Mouse (Mus musculus): ENCODE data around the gene Prox2. TPM values are rescaled to one million over a fixed set of nuclear protein-coding genes. Genes with fewer than 3 reads are reported as not detected.

Gene Prox2
- polyA plus RNA-seq, 1 experiment from 2014 or later: 2.9 TPM

- Histone ChIP-seq H3K36me3 (ENCODE audit: control insufficient read depth, insufficient read depth, low read length) (peaks cover 8% of the 10 kb centered on the region; the same call in 1 of the 2 replicates), H3K27ac (replicated peaks; ENCODE audit: low read depth, low read length) (no peak overlapping the region), H3K4me3 (ENCODE audit: low read depth, low read length) (no peak overlapping the region), H3K27me3 (replicated peaks; ENCODE audit: control insufficient read depth, insufficient read depth, low read length) (no peaks in the 10 kb centered on the region), H3K4me1 (ENCODE audit: control insufficient read depth, insufficient read depth, low read length) (peaks cover 6% of the 10 kb centered on the region; the same call in 1 of the 2 replicates), H3K9ac (ENCODE audit: low read depth, low read length) (no peak overlapping the region), H3K9me3 (ENCODE audit: control insufficient read depth, low read length) (no peaks in the 10 kb centered on the region), H3K4me2 (ENCODE audit: low read depth, low read length) (no peak overlapping the region)
- no peak for ATAC-seq (ENCODE audit: low read depth)
- DNase-seq (ENCODE audit: low spot score): no peak
- 46% methylated on average over 18 of the region's 18 CpGs for WGBS
These were observed 29.6 kb upstream of the Prox2 start for GRCm38 (mm10) chr12:85140036-85140701.

DNA sequence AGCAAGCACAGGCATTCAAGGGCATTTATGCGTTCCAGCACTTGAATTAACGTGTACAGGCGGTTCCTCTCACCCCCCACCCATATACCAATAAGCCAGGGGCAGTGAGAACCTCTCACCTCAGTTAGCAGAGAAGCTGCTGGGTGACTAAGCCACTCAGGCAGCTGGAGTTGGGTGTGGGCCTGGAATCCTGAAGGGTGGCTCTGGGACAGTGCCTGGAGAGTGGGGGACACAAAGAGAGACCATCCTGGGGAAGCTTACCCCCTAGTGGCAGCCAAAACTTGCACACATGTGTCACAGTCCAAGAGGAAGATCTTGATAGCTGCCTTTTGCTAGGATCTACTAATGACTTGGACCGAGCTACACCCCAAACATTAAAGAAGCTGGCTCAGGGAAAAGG, 26.1 kb upstream of the Prox2 start:
- peaks cover 6% of the 10 kb centered on the region; the same call in 1 of the 2 replicates for H3K4me1 ChIP-seq (ENCODE audit: control insufficient read depth, insufficient read depth, low read length)
- DNase-seq (ENCODE audit: low spot score) (no peak), ATAC-seq (ENCODE audit: low read depth) (no peak)
- H3K36me3 ChIP-seq (ENCODE audit: control insufficient read depth, insufficient read depth, low read length): peaks cover 41% of the 10 kb centered on the region
- H3K27me3 ChIP-seq (replicated peaks; ENCODE audit: control insufficient read depth, insufficient read depth, low read length): no peaks in the 10 kb centered on the region
- H3K27ac ChIP-seq (replicated peaks; ENCODE audit: low read depth, low read length): no peak overlapping the region
- WGBS: 75% methylated on average over 4 of the region's 4 CpGs
- H3K4me3 ChIP-seq (ENCODE audit: low read depth, low read length): no peak overlapping the region
- H3K4me2 ChIP-seq (ENCODE audit: low read depth, low read length): no peak overlapping the region
- H3K9me3 ChIP-seq (ENCODE audit: control insufficient read depth, low read length): no peaks in the 10 kb centered on the region
- no peak overlapping the region for H3K9ac ChIP-seq (ENCODE audit: low read depth, low read length)

DNA sequence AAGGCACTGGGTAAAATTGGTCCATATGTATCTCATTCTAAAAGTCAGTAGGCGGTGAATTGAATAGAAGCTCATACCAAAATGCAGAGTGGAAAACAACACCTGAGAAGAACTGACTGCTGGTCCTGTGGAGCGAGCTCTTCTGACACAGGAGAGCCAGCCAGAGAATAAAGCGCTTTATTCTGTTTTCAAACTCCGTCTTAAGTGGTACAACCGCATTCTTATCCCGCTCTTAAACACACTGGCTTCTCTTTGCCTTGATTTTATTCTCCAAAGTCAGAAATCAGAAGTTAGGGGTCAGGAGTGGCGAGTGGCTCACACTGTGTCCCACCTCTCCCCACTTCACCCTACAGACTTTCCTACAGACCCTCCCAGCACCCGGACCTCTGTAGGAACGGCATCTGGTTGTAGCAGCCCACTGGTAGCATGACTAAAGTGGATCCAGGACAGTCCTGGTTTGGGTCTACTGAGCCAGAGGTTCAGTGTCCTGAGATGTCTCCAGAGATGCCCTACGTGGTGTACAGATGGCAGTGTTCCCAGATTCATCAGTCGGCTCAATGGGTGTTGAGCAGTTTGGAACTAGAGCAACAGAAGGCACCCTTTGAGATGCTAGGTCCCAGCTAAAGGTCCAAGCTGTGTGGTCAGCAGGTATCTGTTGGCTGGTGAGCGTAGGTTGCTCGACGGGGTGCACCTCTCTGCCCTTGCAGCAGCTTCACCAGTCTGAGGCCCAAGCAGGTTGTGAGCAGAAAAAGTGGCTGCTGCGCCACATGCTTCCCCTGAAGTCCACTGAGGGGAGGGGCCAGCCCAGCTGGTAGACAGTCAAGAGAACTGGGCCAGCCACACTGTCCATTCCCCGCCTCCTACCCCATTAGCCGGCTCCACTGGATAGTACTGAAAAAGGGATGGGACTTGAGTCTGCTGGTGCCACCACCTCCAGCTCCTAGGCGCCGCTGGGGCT, 25.2 kb upstream of the Prox2 start:
- ATAC-seq (ENCODE audit: low read depth) (peak; percentile 24; the same call in 1 of the 2 replicates), DNase-seq (ENCODE audit: low spot score) (no peak)
- Histone ChIP-seq H3K27ac (replicated peaks; ENCODE audit: low read depth, low read length) (no peak overlapping the region), H3K27me3 (replicated peaks; ENCODE audit: control insufficient read depth, insufficient read depth, low read length) (no peaks in the 10 kb centered on the region), H3K9ac (ENCODE audit: low read depth, low read length) (no peak overlapping the region), H3K4me3 (ENCODE audit: low read depth, low read length) (no peak overlapping the region), H3K4me2 (ENCODE audit: low read depth, low read length) (no peak overlapping the region), H3K36me3 (ENCODE audit: control insufficient read depth, insufficient read depth, low read length) (peaks cover 50% of the 10 kb centered on the region), H3K4me1 (ENCODE audit: control insufficient read depth, insufficient read depth, low read length) (peaks cover 6% of the 10 kb centered on the region; the same call in 1 of the 2 replicates), H3K9me3 (ENCODE audit: control insufficient read depth, low read length) (no peaks in the 10 kb centered on the region)
- 71% methylated on average over 18 of the region's 19 CpGs for WGBS

- ATAC-seq (ENCODE audit: low read depth) (no peak), DNase-seq (ENCODE audit: low spot score) (no peak)
- Histone ChIP-seq H3K36me3 (ENCODE audit: control insufficient read depth, insufficient read depth, low read length) (peaks cover 65% of the 10 kb centered on the region), H3K4me1 (ENCODE audit: control insufficient read depth, insufficient read depth, low read length) (peaks cover 6% of the 10 kb centered on the region; the same call in 1 of the 2 replicates), H3K27ac (replicated peaks; ENCODE audit: low read depth, low read length) (no peak overlapping the region), H3K4me2 (ENCODE audit: low read depth, low read length) (no peak overlapping the region), H3K4me3 (ENCODE audit: low read depth, low read length) (no peak overlapping the region), H3K27me3 (replicated peaks; ENCODE audit: control insufficient read depth, insufficient read depth, low read length) (no peaks in the 10 kb centered on the region), H3K9me3 (ENCODE audit: control insufficient read depth, low read length) (no peaks in the 10 kb centered on the region), H3K9ac (ENCODE audit: low read depth, low read length) (no peak overlapping the region)
- 76% methylated on average over 8 of the region's 8 CpGs for WGBS
These were observed 23.7 kb upstream of the Prox2 start for GRCm38 (mm10) chr12:85134043-85134794.

DNA sequence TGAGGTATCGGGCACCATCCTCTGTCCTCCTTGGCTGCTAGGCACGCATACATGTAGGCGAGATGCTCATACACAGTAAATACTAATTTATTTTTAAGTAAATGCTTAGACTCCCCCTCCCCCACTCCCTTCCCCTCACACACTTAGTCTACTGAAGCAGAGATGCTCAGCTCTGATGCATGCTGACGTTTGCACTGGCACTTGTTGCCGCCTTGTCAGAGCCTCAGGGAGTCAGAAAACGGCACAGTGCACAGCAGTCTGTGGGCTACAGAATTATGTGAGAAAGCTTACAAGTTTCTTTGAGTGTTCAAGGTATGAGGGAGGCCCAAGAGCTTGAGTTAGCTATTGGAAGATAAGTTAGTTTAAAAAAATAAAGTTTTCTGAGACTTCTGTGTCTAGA, 20.8 kb upstream of the Prox2 start:
- Histone ChIP-seq H3K27ac (replicated peaks; ENCODE audit: low read depth, low read length) (no peak overlapping the region), H3K4me2 (ENCODE audit: low read depth, low read length) (no peak overlapping the region), H3K4me3 (ENCODE audit: low read depth, low read length) (no peak overlapping the region), H3K36me3 (ENCODE audit: control insufficient read depth, insufficient read depth, low read length) (peaks cover 92% of the 10 kb centered on the region), H3K9ac (ENCODE audit: low read depth, low read length) (no peak overlapping the region), H3K9me3 (ENCODE audit: control insufficient read depth, low read length) (no peaks in the 10 kb centered on the region), H3K4me1 (ENCODE audit: control insufficient read depth, insufficient read depth, low read length) (peaks cover 6% of the 10 kb centered on the region; the same call in 1 of the 2 replicates), H3K27me3 (replicated peaks; ENCODE audit: control insufficient read depth, insufficient read depth, low read length) (no peaks in the 10 kb centered on the region)
- WGBS: 90% methylated on average over 6 of the region's 6 CpGs
- no peak for ATAC-seq (ENCODE audit: low read depth)
- no peak for DNase-seq (ENCODE audit: low spot score)

GRCm38 (mm10) chr12:85129426-85129978, 18.9 kb upstream of the Prox2 start:
- H3K27ac ChIP-seq (replicated peaks; ENCODE audit: low read depth, low read length): no peak overlapping the region
- DNase-seq (ENCODE audit: low spot score) (no peak), ATAC-seq (ENCODE audit: low read depth) (no peak)
- H3K9ac ChIP-seq (ENCODE audit: low read depth, low read length): no peak overlapping the region
- H3K36me3 ChIP-seq (ENCODE audit: control insufficient read depth, insufficient read depth, low read length): peaks cover 95% of the 10 kb centered on the region
- no peak overlapping the region for H3K4me3 ChIP-seq (ENCODE audit: low read depth, low read length)
- whole genome bisulfite sequencing: 95% methylated on average over 9 of the region's 9 CpGs
- H3K27me3 ChIP-seq (replicated peaks; ENCODE audit: control insufficient read depth, insufficient read depth, low read length): no peaks in the 10 kb centered on the region
- no peak overlapping the region for H3K4me2 ChIP-seq (ENCODE audit: low read depth, low read length)
- H3K4me1 ChIP-seq (ENCODE audit: control insufficient read depth, insufficient read depth, low read length): no peaks in the 10 kb centered on the region
- no peaks in the 10 kb centered on the region for H3K9me3 ChIP-seq (ENCODE audit: control insufficient read depth, low read length)

- Histone ChIP-seq H3K9ac (ENCODE audit: low read depth, low read length) (no peak overlapping the region), H3K36me3 (ENCODE audit: control insufficient read depth, insufficient read depth, low read length) (peaks cover 95% of the 10 kb centered on the region), H3K27ac (replicated peaks; ENCODE audit: low read depth, low read length) (peak overlapping the region; percentile 61; the same call in 1 of the 2 replicates), H3K27me3 (replicated peaks; ENCODE audit: control insufficient read depth, insufficient read depth, low read length) (no peaks in the 10 kb centered on the region), H3K4me3 (ENCODE audit: low read depth, low read length) (no peak overlapping the region), H3K9me3 (ENCODE audit: control insufficient read depth, low read length) (no peaks in the 10 kb centered on the region), H3K4me2 (ENCODE audit: low read depth, low read length) (no peak overlapping the region), H3K4me1 (ENCODE audit: control insufficient read depth, insufficient read depth, low read length) (no peaks in the 10 kb centered on the region)
- ATAC-seq (ENCODE audit: low read depth) (peak; percentile 17; the same call in 1 of the 2 replicates), DNase-seq (ENCODE audit: low spot score) (peak; percentile 56)
- 73% methylated on average over 8 of the region's 8 CpGs for WGBS
These were observed 16.5 kb upstream of the Prox2 start for GRCm38 (mm10) chr12:85126986-85127603.

- H3K4me2 ChIP-seq (ENCODE audit: low read depth, low read length): no peak overlapping the region
- 93% methylated on average over 5 of the region's 5 CpGs for WGBS
- DNase-seq (ENCODE audit: low spot score) (no peak), ATAC-seq (ENCODE audit: low read depth) (no peak)
- peaks cover 93% of the 10 kb centered on the region for H3K36me3 ChIP-seq (ENCODE audit: control insufficient read depth, insufficient read depth, low read length)
- no peaks in the 10 kb centered on the region for H3K4me1 ChIP-seq (ENCODE audit: control insufficient read depth, insufficient read depth, low read length)
- no peak overlapping the region for H3K9ac ChIP-seq (ENCODE audit: low read depth, low read length)
- H3K27me3 ChIP-seq (replicated peaks; ENCODE audit: control insufficient read depth, insufficient read depth, low read length): no peaks in the 10 kb centered on the region
- H3K27ac ChIP-seq (replicated peaks; ENCODE audit: low read depth, low read length): no peak overlapping the region
- H3K4me3 ChIP-seq (ENCODE audit: low read depth, low read length): no peak overlapping the region
- no peaks in the 10 kb centered on the region for H3K9me3 ChIP-seq (ENCODE audit: control insufficient read depth, low read length)
These were observed 14.2 kb upstream of the Prox2 start for GRCm38 (mm10) chr12:85124751-85125150.
